Mouse (Mus musculus) embryonic facial prominence, embryonic 10.5 days (tissue): Measurements from ENCODE around the gene Ces3b. TPM values are rescaled to one million over a fixed set of nuclear protein-coding genes. Genes with fewer than 3 reads are reported as not detected.
A peak's percentile ranks its signal among the peaks of the same experiment; 100 is the strongest.
"Not testable (repeated sequence)": the region's sequence is repeated elsewhere in the genome, so short reads cannot be mapped to it uniquely, and the experiment has no call there.

Source experiments
- DNase-seq: peaks from one replicate; pipeline ENCODE4 v3.0.0-alpha.2; 2017; ENCODE audit warnings: low spot score
- H3K27ac ChIP-seq: fragments of 300-500 bp; sonication (generic); replicated peaks from 2 replicates; pipeline ENCODE4 v1.5.1; 2016; ENCODE audit warnings: mild to moderate bottlenecking
- H3K27me3 ChIP-seq: fragments of 300-500 bp; sonication (generic); replicated peaks from 2 replicates; pipeline ENCODE4 v1.6.1; 2016; ENCODE audit warnings: low read depth, mild to moderate bottlenecking; ENCODE audit not compliant: poor library complexity, severe bottlenecking
- H3K36me3 ChIP-seq: fragments of 300-500 bp; sonication (generic); replicated peaks from 2 replicates; pipeline ENCODE4 v1.6.1; 2016; ENCODE audit warnings: mild to moderate bottlenecking, moderate library complexity
- H3K4me1 ChIP-seq: fragments of 300-500 bp; sonication (generic); 2 replicates; pipeline ENCODE4 v1.6.1; 2016
- H3K4me3 ChIP-seq: fragments of 300-500 bp; sonication (generic); 2 replicates; pipeline ENCODE4 v1.5.1; 2016; ENCODE audit warnings: mild to moderate bottlenecking, moderate library complexity
- H3K9me3 ChIP-seq: fragments of 300-500 bp; sonication (generic); 2 replicates; pipeline ENCODE4 v1.6.1; 2016; ENCODE audit warnings: mild to moderate bottlenecking
- WGBS: fragments of 180-500 bp; shearing (Covaris S2); methylation state at CpG from one replicate; pipeline ENCODE4 v1.1.7; 2016; 5-methylcytosine and 5-hydroxymethylcytosine counted together
- polyA plus RNA-seq: library from polyadenylated mRNA; unstranded; fragments of >200 nt; fragmentation: Nextera tagmentation; extraction: Ambion mirVana; gene quantifications from 2 replicates; pipeline ENCODE4 v1.2.1, GENCODE M21; 2016

Gene Ces3b
- polyA plus RNA-seq = not detected in 2 replicates

DNA sequence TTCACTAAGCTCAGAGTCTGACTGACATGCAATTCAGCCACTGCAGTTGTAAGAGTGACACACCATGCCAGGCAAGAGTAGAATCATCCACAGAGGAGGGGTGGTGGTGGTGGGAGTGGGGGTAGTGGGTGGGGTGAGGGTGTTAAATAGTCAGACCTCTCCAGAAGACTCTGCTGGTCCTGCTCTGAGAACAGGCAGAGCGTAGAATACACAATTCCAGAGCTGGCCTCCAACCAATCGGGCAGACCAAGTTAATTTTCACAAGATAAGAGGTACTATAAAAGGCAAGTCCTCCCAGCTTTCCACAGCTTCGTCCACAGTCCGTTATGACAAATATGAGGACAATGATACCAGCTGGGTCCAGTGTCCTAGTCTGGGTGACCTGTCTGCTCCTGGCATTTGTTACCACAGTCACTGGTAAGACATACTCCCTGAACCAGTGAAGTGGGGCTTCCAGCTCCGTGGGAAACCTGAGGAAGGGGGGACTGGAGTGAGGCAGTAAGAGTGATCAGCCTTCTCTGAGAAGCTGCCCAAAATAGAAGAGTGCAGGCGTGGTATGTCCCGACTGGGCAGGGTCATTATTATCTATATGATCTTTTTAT, at the start of gene Ces3b:
Gene Ces3b, plus strand, starts transcription at position 305 of the 602 bp plus-strand sequence.
- DNase-seq = no peak
- H3K36me3 ChIP-seq = no peaks in the 10 kb centered on the region
- 81% methylated on average over 7 of the region's 7 CpGs for WGBS
- no peaks in the 10 kb centered on the region for H3K4me1 ChIP-seq
- no peaks in the 10 kb centered on the region for H3K9me3 ChIP-seq
- no peaks in the 10 kb centered on the region for H3K27me3 ChIP-seq
- H3K27ac ChIP-seq = no peak within 1 kb of the TSS
- H3K4me3 ChIP-seq = no peak within 1 kb of the TSS

DNA sequence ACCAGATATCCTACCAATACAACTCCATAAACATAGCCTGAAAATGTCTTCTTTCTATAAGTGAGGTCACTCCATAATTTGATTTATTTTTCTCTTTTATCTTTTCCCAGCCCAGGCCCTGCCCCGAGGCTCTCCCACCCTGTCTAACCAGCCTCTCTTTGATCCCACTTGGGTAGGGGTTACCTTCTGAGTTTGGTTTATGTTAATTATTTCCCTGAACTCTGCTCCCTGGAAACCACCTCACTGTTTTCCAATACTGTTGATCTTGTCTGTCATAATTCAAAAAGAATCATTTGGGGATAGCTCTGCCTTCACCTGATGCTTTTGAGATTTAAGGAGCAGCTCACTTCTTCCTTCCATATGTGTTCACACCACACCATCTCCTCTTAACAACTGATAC, 40.0 kb upstream of the Ces3b start:
- no peak for DNase-seq
- Histone ChIP-seq H3K36me3 (no peaks in the 10 kb centered on the region), H3K4me1 (no peaks in the 10 kb centered on the region), H3K27me3 (no peaks in the 10 kb centered on the region), H3K27ac (no peak overlapping the region), H3K9me3 (no peaks in the 10 kb centered on the region), H3K4me3 (no peak overlapping the region)
- 64% methylated on average over 1 of the region's 1 CpGs for WGBS

DNA sequence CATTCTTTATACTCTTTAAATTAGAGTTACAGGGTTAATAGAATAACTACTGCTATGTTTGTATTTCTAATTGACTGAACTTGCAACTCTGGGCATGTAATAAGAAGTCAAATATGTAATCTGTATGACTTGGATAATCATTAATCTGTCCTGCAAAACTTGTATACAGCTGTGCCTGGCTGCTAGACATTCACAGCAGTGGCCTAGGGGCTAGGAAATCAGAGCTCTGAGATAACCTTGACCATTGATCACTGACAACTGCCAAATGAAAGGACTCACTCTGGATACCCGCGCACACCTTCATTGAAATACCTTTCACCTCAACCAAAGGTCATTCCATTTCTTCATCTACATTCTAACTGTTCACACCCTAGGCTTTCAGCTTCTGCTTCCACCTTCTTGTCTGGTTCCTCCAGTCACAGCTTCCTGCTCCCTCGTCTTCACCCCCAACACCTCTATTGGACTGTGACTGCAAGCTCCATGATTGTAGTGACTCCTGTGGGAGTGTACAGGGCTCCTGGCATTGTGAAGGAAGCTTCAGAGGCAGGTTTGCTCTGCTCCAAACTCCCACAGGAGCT, 37.6 kb upstream of the Ces3b start:
- Histone ChIP-seq H3K27me3 (no peaks in the 10 kb centered on the region), H3K36me3 (no peaks in the 10 kb centered on the region), H3K4me1 (no peaks in the 10 kb centered on the region), H3K9me3 (no peaks in the 10 kb centered on the region), H3K4me3 (no peak overlapping the region), H3K27ac (no peak overlapping the region)
- DNase-seq = no peak
- 90% methylated on average over 3 of the region's 3 CpGs for WGBS

DNA sequence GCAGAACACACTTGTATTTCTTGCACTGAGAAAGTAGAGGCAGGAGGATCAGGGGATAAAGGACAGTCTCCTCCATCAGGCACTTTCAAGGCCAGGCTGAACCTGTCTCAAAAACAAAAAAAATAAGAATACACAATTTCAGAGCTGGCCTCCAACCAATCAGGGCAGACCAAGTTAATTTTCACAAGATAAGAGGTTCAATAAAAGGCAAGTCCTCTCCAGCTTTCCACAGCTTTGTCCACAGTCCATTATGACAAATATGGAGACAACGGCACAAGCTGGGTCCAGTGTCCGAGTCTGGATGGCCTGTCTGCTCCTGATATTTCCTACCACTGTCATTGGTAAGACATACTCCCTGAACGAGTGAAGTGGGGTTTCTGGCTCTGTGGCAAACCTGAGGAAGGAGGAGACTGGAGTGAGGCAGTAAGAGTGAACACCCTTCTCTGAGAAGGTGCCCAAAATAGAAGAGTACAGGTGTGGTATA, 35.1 kb upstream of the Ces3b start, which contains the start of gene Ces3a:
Gene Ces3a, plus strand, starts transcription at position 231 of the 484 bp plus-strand sequence.
- H3K4me3 ChIP-seq = no peak within 1 kb of the TSS
- 78% methylated on average over 3 of the region's 3 CpGs for WGBS
- H3K9me3 ChIP-seq = no peaks in the 10 kb centered on the region
- H3K27ac ChIP-seq = no peak within 1 kb of the TSS
- no peak for DNase-seq
- no peaks in the 10 kb centered on the region for H3K27me3 ChIP-seq
- H3K36me3 ChIP-seq = no peaks in the 10 kb centered on the region
- H3K4me1 ChIP-seq = no peaks in the 10 kb centered on the region

DNA sequence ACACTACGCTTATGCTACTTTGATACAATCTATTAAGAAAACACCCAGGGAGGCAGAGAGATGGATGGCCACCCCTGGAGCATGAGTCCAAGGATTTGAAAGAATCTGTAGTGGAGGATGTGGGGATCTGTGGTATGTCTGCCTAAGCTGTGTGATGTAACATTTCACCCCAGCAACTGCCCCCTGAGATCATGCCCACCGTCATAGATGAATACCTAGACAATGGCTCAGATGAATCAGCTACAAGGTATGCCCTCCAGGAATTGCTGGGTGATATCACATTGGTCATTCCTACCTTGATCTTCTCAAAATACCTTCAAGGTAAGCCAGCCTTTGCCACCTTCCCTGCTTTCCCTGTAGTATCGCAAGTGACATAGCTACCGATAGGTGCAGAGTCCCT, 27.3 kb upstream of the Ces3b start:
- no peaks in the 10 kb centered on the region for H3K36me3 ChIP-seq
- no peak for DNase-seq
- H3K27ac ChIP-seq = no peak overlapping the region
- no peaks in the 10 kb centered on the region for H3K4me1 ChIP-seq
- 95% methylated on average over 4 of the region's 4 CpGs for WGBS
- H3K27me3 ChIP-seq = no peaks in the 10 kb centered on the region
- no peak overlapping the region for H3K4me3 ChIP-seq
- H3K9me3 ChIP-seq = no peaks in the 10 kb centered on the region

DNA sequence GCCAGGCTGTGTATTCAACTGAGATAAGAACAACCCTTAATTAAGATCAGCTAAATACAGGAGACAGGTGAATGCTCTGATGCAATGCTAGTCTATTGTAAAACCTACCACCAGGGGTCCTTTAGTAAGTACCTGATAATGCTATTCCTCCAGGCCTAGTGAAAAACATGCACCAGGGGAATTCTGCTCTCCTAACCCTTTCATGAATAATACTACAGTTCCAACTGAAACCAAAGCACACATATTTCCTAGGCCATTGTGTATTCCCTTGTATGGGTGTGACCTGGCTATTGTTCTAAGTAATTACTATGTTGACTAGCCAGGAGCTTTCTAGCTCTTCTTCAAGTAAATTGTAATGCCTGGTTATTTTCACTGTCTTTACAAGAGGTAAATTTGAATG, 23.5 kb upstream of the Ces3b start:
- DNase-seq = no peak
- Histone ChIP-seq H3K27ac (no peak overlapping the region), H3K9me3 (no peaks in the 10 kb centered on the region), H3K4me1 (no peaks in the 10 kb centered on the region), H3K27me3 (no peaks in the 10 kb centered on the region), H3K36me3 (no peaks in the 10 kb centered on the region), H3K4me3 (no peak overlapping the region)

DNA sequence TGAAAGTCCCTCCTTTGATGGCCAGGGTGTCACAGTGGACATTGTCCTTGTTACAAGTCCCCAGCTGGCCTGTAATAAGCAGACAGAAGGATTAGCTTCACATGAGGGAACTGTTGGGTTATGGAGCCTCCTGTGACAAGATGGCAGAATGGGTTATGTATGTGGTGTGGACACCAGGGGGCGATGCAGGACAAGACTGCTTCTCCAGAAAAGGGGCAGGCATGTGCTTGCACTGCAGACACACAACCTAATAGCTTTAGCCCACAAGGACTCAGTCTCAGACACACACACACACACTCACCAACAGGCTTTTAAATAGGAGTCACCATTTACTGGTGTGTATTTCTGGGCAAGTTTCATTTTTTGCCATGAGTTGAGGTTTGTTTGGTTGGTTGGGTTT, 16.8 kb upstream of the Ces3b start:
- Histone ChIP-seq H3K4me1 (no peaks in the 10 kb centered on the region), H3K4me3 (no peak overlapping the region), H3K27me3 (no peaks in the 10 kb centered on the region), H3K36me3 (no peaks in the 10 kb centered on the region), H3K27ac (no peak overlapping the region), H3K9me3 (no peaks in the 10 kb centered on the region)
- peak; percentile 73 for DNase-seq
- 9% methylated on average over 1 of the region's 1 CpGs for WGBS

DNA sequence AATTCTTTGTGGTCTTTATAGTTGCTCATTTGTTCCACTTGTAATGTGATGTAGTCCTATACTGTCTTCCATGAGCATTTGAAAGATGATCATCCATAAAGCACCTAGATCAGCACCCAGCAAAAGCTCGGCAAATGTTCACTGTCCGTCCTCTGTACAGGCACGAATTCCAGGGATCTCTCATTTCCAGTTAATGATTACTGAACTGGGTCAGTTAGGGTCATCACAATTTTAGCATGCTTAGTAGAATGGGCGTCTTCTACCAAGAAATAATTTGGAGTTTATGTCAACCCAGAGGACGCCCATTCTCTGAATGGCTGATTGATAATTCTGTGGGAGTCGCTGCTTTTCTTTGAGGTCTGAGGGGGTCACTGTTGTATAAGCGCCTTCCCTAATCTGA, 15.6 kb upstream of the Ces3b start:
- not testable (repeated sequence) for H3K4me1 ChIP-seq, H3K4me3 ChIP-seq, DNase-seq, H3K36me3 ChIP-seq, H3K27me3 ChIP-seq, H3K27ac ChIP-seq, H3K9me3 ChIP-seq
- 78% methylated on average over 7 of the region's 7 CpGs for WGBS

DNA sequence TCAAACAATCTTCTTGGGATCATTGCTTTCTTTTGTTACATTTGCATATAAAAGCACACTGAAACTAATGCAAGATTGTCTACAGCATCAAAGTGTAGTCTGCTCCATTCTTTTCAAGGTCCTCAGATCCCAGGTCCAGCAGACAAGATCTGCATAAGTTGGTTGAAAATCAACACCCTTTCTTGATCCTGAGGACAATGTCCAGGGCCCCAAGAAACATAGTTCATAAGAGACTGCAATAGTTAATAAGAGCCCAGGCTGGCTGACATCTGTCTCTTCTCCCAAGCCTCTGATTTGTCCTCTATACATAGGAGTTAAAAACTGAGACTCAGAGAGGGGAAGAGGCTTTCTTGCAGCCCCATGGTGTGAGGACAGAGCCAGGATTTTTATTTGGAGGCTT, 14.6 kb upstream of the Ces3b start:
- no peak for DNase-seq
- Histone ChIP-seq H3K27me3 (no peaks in the 10 kb centered on the region), H3K9me3 (no peaks in the 10 kb centered on the region), H3K4me3 (no peak overlapping the region), H3K36me3 (no peaks in the 10 kb centered on the region), H3K4me1 (no peaks in the 10 kb centered on the region), H3K27ac (no peak overlapping the region)

DNA sequence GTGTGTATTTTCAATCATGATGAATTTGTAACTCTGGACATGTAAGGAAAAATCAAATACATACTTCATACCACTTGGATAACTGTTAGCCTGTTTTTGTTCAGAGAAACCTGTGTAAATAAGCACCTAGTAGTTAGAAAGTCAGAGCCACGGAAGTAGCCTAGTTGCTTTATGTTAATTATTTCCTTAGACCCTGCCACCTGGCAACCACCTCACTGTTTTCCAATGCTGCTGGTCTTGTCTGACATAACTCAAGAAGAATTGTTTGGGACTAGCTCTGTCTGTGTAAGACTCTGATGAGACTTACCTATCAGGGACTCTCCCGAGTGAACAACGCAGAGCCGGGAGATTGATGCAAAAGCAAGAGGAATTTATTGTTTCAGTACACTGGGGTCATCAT, 7.0 kb upstream of the Ces3b start:
- Histone ChIP-seq H3K36me3 (no peaks in the 10 kb centered on the region), H3K4me3 (no peak overlapping the region), H3K27me3 (no peaks in the 10 kb centered on the region), H3K4me1 (no peaks in the 10 kb centered on the region), H3K27ac (no peak overlapping the region), H3K9me3 (no peaks in the 10 kb centered on the region)
- WGBS = 92% methylated on average over 4 of the region's 4 CpGs
- no peak for DNase-seq

DNA sequence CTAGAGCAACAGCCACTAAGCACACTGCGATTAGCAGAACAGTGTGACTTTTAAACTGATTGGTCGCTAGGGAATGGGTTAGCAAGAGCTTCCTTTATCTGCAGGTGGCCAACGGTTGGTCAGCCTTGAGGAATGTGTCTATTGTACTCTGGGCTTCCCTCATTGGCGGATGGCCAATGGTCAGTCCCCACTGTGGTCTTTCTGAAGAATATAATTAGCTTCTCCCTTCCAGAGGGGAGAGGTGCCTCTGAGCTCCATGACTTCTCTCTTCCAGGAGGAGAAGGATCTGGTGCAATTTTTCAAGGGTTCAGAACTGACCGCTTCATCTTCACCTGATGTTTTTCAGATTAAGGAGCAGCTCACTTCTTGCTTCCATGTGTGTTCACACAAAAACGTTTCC, 6.5 kb upstream of the Ces3b start:
- Histone ChIP-seq H3K4me3 (no peak overlapping the region), H3K9me3 (no peaks in the 10 kb centered on the region), H3K27me3 (no peaks in the 10 kb centered on the region), H3K27ac (no peak overlapping the region), H3K36me3 (no peaks in the 10 kb centered on the region), H3K4me1 (no peaks in the 10 kb centered on the region)
- WGBS = 76% methylated on average over 6 of the region's 6 CpGs
- no peak for DNase-seq

DNA sequence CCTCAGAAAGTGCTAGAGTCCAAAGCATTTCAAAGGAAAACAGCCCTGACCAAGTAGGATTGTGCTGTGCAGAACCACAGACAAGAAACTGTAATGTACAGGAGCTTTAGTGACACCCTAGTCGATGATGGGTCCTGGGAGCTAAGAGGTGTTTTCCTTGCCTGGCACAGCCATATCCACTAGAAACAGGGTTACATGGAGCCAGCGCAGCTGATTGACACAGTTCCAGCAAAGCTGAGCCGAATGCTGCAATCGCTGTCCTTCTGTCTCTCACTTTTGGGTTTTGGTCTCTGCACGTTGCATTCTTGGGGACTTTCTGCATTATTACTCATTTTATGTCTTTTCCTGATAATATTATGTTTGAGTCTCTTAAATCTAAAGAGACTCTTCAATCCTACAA, 5.0 kb upstream of the Ces3b start:
- H3K36me3 ChIP-seq = no peaks in the 10 kb centered on the region
- 87% methylated on average over 5 of the region's 5 CpGs for WGBS
- no peaks in the 10 kb centered on the region for H3K4me1 ChIP-seq
- H3K27ac ChIP-seq = no peak overlapping the region
- no peak for DNase-seq
- H3K9me3 ChIP-seq = no peaks in the 10 kb centered on the region
- no peak overlapping the region for H3K4me3 ChIP-seq
- H3K27me3 ChIP-seq = no peaks in the 10 kb centered on the region

DNA sequence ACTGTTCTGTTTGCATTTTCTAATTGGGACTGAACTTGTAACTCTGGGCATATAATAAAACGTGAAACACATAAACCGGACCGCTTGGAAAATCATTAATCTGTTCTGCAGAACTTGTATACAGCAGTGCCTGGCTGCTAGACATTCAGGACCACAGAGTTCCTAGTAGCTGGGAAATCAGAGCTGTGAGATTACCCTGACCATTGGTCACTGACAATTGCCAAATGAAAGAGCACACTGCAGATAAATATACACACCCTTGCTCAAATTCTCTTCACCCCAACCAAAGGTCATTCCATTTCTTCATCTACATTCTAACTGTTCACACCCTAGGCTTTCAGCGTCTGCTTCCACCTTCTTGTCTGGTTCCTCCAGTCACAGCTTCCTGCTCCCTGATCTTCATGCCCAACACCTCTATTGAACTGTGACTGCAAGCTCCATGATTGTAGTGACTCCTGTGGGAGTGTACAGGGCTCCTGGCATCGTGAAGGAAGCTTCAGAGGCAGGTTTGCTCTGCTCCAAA, 2.7 kb upstream of the Ces3b start:
- Histone ChIP-seq H3K4me1 (no peaks in the 10 kb centered on the region), H3K27ac (no peak overlapping the region), H3K4me3 (no peak overlapping the region), H3K36me3 (no peaks in the 10 kb centered on the region), H3K9me3 (no peaks in the 10 kb centered on the region), H3K27me3 (no peaks in the 10 kb centered on the region)
- no peak for DNase-seq
- WGBS = 77% methylated on average over 5 of the region's 5 CpGs
